8 mouse cellular contexts compared by ENCODE assay signal in the genomic region with DNA sequence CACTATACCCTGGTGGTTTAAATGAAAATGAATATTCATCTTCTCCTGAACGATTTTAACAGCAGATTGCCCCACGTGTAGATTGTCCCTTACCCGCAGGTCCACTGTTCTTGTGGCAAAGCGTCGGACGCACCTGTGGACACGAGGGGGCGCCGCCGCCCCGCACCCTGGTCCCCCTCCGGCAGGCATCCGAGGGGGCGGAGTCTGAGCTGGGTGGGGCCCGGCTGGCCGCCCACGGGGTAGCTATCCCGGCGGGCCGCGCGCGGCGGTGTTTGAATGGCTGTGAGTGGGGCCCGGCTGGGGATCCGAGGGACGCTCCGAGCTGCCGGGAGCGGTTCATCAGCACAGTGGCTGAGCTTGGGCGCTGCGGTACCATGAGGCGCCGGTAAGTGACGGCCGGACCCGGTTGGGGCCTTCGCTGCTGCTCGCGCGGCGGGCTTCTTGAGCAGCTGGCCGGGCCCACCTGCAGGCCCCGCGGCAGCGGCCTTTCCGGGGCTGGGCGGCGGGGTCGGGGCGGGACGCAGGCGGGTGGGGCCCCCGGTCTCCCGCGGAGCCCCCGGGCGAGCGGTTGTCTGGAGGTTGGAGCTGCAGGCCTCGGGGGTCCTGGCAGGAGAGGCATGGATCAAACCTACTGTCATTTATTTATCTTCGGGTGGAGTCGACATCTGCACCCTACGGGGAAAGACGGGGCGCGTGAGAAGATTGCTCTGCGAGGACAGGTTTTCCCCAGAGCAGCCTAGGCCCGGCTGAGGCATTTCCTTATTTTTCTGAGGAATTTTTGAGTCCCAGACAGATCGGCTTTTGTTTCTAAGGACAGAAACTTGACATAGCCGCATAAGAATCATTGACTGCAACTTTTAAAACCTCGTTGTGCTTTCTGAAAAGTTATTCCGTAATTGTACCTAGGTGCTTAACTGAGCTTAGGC. TPM values are rescaled to one million over a fixed set of nuclear protein-coding genes. Genes with fewer than 3 reads are reported as not detected.
DNase-seq lines count a peak whose midpoint lies in the region; ATAC-seq and TF ChIP-seq lines count a peak whose summit lies in the region.

Gene Katnbl1 (plus strand): TSS at position 239 of the 926 bp plus-strand sequence.

- no peak for TF ChIP-seq EP300 in liver, embryonic 14.5 days (IDR thresholded peaks at IDR 0.05; ENCODE audit: low read depth)
- no peak for TF ChIP-seq EP300 in stomach, postnatal 0 days (optimal IDR thresholded peaks at IDR 0.05)

- no peaks in the 10 kb centered on the region for H3K27me3 ChIP-seq in heart, embryonic 15.5 days
- H3K27me3 ChIP-seq in liver, embryonic 14.5 days (ENCODE audit: control insufficient read depth, insufficient read depth, low read length) = no peaks in the 10 kb centered on the region
- no peaks in the 10 kb centered on the region for H3K27me3 ChIP-seq in neural tube, embryonic 11.5 days (ENCODE audit: control insufficient read depth, insufficient read depth, low read length)
- H3K27me3 ChIP-seq in stomach, postnatal 0 days (ENCODE audit: control insufficient read depth, insufficient read depth, low read length) = no peaks in the 10 kb centered on the region

- 0 out of 2 replicates have a peak within 1 kb of the TSS, but pooled peaks have one; percentile 27 for H3K27ac ChIP-seq in brown adipose tissue, adult 24 weeks (replicated peaks; ENCODE audit: low read depth, low read length)
- peak within 1 kb of the TSS; percentile 85 for H3K27ac ChIP-seq in heart, embryonic 15.5 days
- H3K27ac ChIP-seq in liver, embryonic 14.5 days = peak within 1 kb of the TSS; percentile 84
- peak within 1 kb of the TSS; percentile 85 for H3K27ac ChIP-seq in neural tube, embryonic 11.5 days (ENCODE audit: low read depth, low read length)
- H3K27ac ChIP-seq in stomach, postnatal 0 days (replicated peaks) = peak within 1 kb of the TSS; percentile 91

- peak within 1 kb of the TSS; percentile 61 for H3K4me2 ChIP-seq in heart, embryonic 15.5 days
- peak within 1 kb of the TSS; percentile 95 for H3K4me2 ChIP-seq in liver, embryonic 14.5 days (ENCODE audit: low read depth)
- peak within 1 kb of the TSS; percentile 46 for H3K4me2 ChIP-seq in neural tube, embryonic 11.5 days (ENCODE audit: low read depth)
- H3K4me2 ChIP-seq in stomach, postnatal 0 days (replicated peaks; ENCODE audit: low read depth) = peak within 1 kb of the TSS; percentile 66

- peak; percentile 93 for TF ChIP-seq CTCF in liver, embryonic 14.5 days (IDR thresholded peaks at IDR 0.05; ENCODE audit: low read depth)
- peak; percentile 96 for TF ChIP-seq CTCF in stomach, postnatal 0 days (IDR thresholded peaks at IDR 0.05; ENCODE audit: low read depth)

- peak within 1 kb of the TSS; percentile 89 for H3K9ac ChIP-seq in heart, embryonic 15.5 days
- peak within 1 kb of the TSS; percentile 99 for H3K9ac ChIP-seq in liver, embryonic 14.5 days (replicated peaks)
- H3K9ac ChIP-seq in neural tube, embryonic 11.5 days (ENCODE audit: low read length) = peak within 1 kb of the TSS; percentile 96
- peak within 1 kb of the TSS; percentile 93 for H3K9ac ChIP-seq in stomach, postnatal 0 days (ENCODE audit: low read length)

- H3K4me3 ChIP-seq in brown adipose tissue, adult 24 weeks (ENCODE audit: insufficient read depth, low read depth, low read length) = peak within 1 kb of the TSS; percentile 99
- H3K4me3 ChIP-seq in heart, embryonic 15.5 days = peak within 1 kb of the TSS; percentile 81
- H3K4me3 ChIP-seq in liver, embryonic 14.5 days (ENCODE audit: insufficient read depth in 1 of 2, low read depth in 2 of 2, low read length in 2 of 2) = peak within 1 kb of the TSS; percentile 96 to 99
- H3K4me3 ChIP-seq in neural tube, embryonic 11.5 days (ENCODE audit: low read depth, low read length) = peak within 1 kb of the TSS; percentile 95
- peak within 1 kb of the TSS; percentile 86 for H3K4me3 ChIP-seq in stomach, postnatal 0 days (ENCODE audit: low read depth, low read length)

- WGBS in heart, embryonic 15.5 days = under 1% methylated on average over 72 of the region's 72 CpGs
- WGBS in liver, embryonic 14.5 days (ENCODE audit: insufficient replicate concordance) = under 1% methylated on average over 72 of the region's 72 CpGs
- WGBS in neural tube, embryonic 11.5 days = under 1% methylated on average over 69 of the region's 72 CpGs
- WGBS in stomach, postnatal 0 days = under 1% methylated on average over 69 of the region's 72 CpGs

- peak; percentile 97 for DNase-seq in CD4-positive, CD25-positive, alpha-beta regulatory T cell, adult 2 months (ENCODE audit: low read depth, low spot score)
- DNase-seq in fibroblast of lung, adult 2 months (ENCODE audit: low read depth) = peak; percentile 72
- DNase-seq in kidney, postnatal 25 days = peak; percentile 96
- DNase-seq in liver, embryonic 14.5 days (ENCODE audit: low read depth in 3 of 3, low spot score in 3 of 3) = peak; percentile 85 to 86 (median 86)
- DNase-seq in neural tube, embryonic 11.5 days (ENCODE audit: low spot score) = peak; percentile 96
- peak; percentile 99 for DNase-seq in stomach, postnatal 0 days (ENCODE audit: low spot score)

- H3K36me3 ChIP-seq in heart, embryonic 15.5 days = no peaks in the 10 kb centered on the region
- no peaks in the 10 kb centered on the region for H3K36me3 ChIP-seq in liver, embryonic 14.5 days (replicated peaks; ENCODE audit: control insufficient read depth, insufficient read depth, low read depth)
- H3K36me3 ChIP-seq in neural tube, embryonic 11.5 days (ENCODE audit: control insufficient read depth, insufficient read depth, low read length) = no peaks in the 10 kb centered on the region
- no peaks in the 10 kb centered on the region for H3K36me3 ChIP-seq in stomach, postnatal 0 days (ENCODE audit: control insufficient read depth, insufficient read depth, low read length)

- peak; percentile 99 for ATAC-seq in heart, embryonic 15.5 days (replicated peaks; ENCODE audit: insufficient number of reproducible peaks, insufficient read depth, low FRiP score, low read depth)
- peak; percentile 99 for ATAC-seq in liver, embryonic 14.5 days (ENCODE audit: insufficient read depth)
- ATAC-seq in neural tube, embryonic 11.5 days (ENCODE audit: insufficient read depth, low FRiP score, low TSS enrichment) = peak; percentile 99
- ATAC-seq in stomach, postnatal 0 days (ENCODE audit: low FRiP score, low TSS enrichment) = peak; percentile 100

- H3K4me1 ChIP-seq in brown adipose tissue, adult 24 weeks (ENCODE audit: control insufficient read depth, insufficient read depth, insufficient read length, low read length) = peaks cover 2% of the 10 kb centered on the region
- H3K4me1 ChIP-seq in heart, embryonic 15.5 days (replicated peaks) = peaks cover 9% of the 10 kb centered on the region
- H3K4me1 ChIP-seq in liver, embryonic 14.5 days (replicated peaks; ENCODE audit: control insufficient read depth in 2 of 2, insufficient read depth in 2 of 2, low read length in 1 of 2) = peaks cover 9 to 11% of the 10 kb centered on the region in 2 experiments
- peaks cover 6% of the 10 kb centered on the region; the same call in 1 of the 2 replicates for H3K4me1 ChIP-seq in neural tube, embryonic 11.5 days (ENCODE audit: control insufficient read depth, insufficient read depth, low read length)
- no peaks in the 10 kb centered on the region for H3K4me1 ChIP-seq in stomach, postnatal 0 days (replicated peaks; ENCODE audit: control insufficient read depth, insufficient read depth)

- H3K9me3 ChIP-seq in heart, embryonic 15.5 days (replicated peaks) = no peaks in the 10 kb centered on the region
- no peaks in the 10 kb centered on the region for H3K9me3 ChIP-seq in liver, embryonic 14.5 days (ENCODE audit: control insufficient read depth, low read length)
- no peaks in the 10 kb centered on the region for H3K9me3 ChIP-seq in neural tube, embryonic 11.5 days (ENCODE audit: control insufficient read depth, low read length)
- H3K9me3 ChIP-seq in stomach, postnatal 0 days (ENCODE audit: control insufficient read depth, low read length) = no peaks in the 10 kb centered on the region

RNA-seq across cellular contexts. Expression of gene Katnbl1, which starts in this region (rescaled TPM):
- polyA plus RNA-seq in brown adipose tissue, adult 24 weeks (2012; ENCODE audit: insufficient read depth, insufficient read length, missing spikeins) = 6.1 and 8.6 TPM in 2 replicates
- polyA plus RNA-seq in heart, embryonic 15.5 days (2015; fragmentation: Nextera tagmentation; extraction: Ambion mirVana) = 19.9 and 20.6 TPM in 2 replicates
- 4.6 and 6.5 TPM in 2 replicates for polyA plus RNA-seq in liver, embryonic 14.5 days (2012; rRNA removed)
- 20.0 and 20.9 TPM in 2 replicates for polyA plus RNA-seq in liver, embryonic 14.5 days (2014; fragmentation: Nextera tagmentation; extraction: Ambion mirVana)
- polyA plus RNA-seq in neural tube, embryonic 11.5 days (2014; fragmentation: Nextera tagmentation; extraction: Ambion mirVana) = 54.6 and 55.2 TPM in 2 replicates
- polyA plus RNA-seq in stomach, postnatal 0 days (2015; fragmentation: Nextera tagmentation; extraction: Ambion mirVana) = 25.8 and 26.4 TPM in 2 replicates

Comparison
In these comparisons a context has a peak if more than half of its experiments do, and no peak if none do; other contexts are left out.
1. Peak in every context shown above with its lines: DNase-seq, ATAC-seq, H3K4me3 ChIP-seq and H3K27ac ChIP-seq.
2. H3K27ac ChIP-seq: peak in every context shown above with its lines; median percentile 91 in stomach, postnatal 0 days; 85 in heart, embryonic 15.5 days; 85 in neural tube, embryonic 11.5 days; 84 in liver, embryonic 14.5 days; 27 in brown adipose tissue, adult 24 weeks.